Mouse (Mus musculus) T-helper 1 cell (primary cell): Measurements from ENCODE around the gene Parp1.
"Not testable (repeated sequence)": the region's sequence is repeated elsewhere in the genome, so short reads cannot be mapped to it uniquely, and the experiment has no call there.

Source experiments
- in situ Hi-C: fragments of 300-600 bp; cut with MboI, MseI; formaldehyde crosslinking; loops from one replicate; pipeline ENCODE4 v1.15.1; 2025; ENCODE audit warnings: high pct_unique_total_duplicates

Parp1 gene

GRCm38 (mm10) chr1:180626141-180626540 lies 57.4 kb downstream of the Parp1 start:
- in situ Hi-C loops, result no loop called here

GRCm38 (mm10) chr1:180637796-180638195 lies 69.1 kb downstream of the Parp1 start:
- in situ Hi-C loops, result not testable (repeated sequence)

GRCm38 (mm10) chr1:180639416-180640401 lies 71.0 kb downstream of the Parp1 start:
- in situ Hi-C loops, result no loop called here

- in situ Hi-C loops, result no loop called here
These were observed 71.9 kb downstream of the Parp1 start for GRCm38 (mm10) chr1:180640605-180641125.

- in situ Hi-C loops, result no loop called here
These were observed 72.4 kb downstream of the Parp1 start, which contains the start of gene Lin9 for GRCm38 (mm10) chr1:180641137-180641517. Gene Lin9, plus strand, starts transcription at chr1:180641150.

GRCm38 (mm10) chr1:180641518-180642227 lies 72.9 kb downstream of the Parp1 start:
- in situ Hi-C loops, result no loop called here

GRCm38 (mm10) chr1:180642228-180642564 lies 73.5 kb downstream of the Parp1 start:
- in situ Hi-C loops, result no loop called here
